Mouse (Mus musculus): ENCODE results near the gene Cldn7. TPM values are rescaled to one million over a fixed set of nuclear protein-coding genes. Genes with fewer than 3 reads are reported as not detected.

The Cldn7 gene
- polyA plus RNA-seq, 1 experiment from 2014 or later, result 0.33 TPM

DNA sequence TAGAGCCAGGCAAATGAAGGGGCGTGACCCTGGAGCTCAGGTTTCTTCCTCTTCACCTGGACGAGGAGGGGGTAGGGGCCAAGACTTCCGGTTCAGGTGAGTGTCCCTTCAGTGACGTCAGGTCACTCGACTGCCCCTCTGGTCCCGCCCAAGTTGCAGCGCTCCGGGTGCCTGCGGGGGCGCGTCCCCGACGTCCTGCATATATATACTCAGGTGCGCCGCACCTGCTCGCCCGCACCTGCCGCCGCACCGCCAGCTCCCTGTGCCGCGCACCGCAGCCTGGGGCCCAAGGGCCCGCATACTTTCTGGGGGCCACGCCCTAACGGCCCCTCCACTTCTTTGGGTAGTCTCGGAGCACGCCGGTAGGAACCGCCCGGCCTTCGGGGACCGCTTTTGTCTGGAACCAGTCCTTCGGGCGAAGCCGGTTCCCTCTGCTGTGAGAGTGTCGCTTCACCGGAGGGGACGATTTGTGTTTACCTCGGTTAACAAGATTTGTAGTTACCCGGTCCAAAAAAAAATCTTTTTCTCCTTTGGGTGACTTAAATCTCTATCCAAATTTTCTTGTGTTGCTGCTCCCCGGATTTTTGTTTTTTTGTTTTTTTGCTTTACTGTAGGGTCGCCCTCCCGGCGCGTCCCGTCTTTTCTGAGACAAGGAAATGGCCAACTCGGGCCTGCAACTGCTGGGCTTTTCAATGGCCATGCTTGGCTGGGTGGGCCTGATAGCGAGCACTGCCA, 859 bp downstream of the Cldn7 start:
- Histone ChIP-seq H3K9me3 (ENCODE audit: control insufficient read depth, low read length) (no peaks in the 10 kb centered on the region), H3K4me2 (ENCODE audit: low read length) (peak overlapping the region; percentile 11), H3K27ac (ENCODE audit: low read depth, low read length) (no peak overlapping the region), H3K4me3 (ENCODE audit: low read length) (peak overlapping the region; percentile 25; the same call in 1 of the 2 replicates), H3K4me1 (ENCODE audit: control insufficient read depth, insufficient read depth, low read depth, low read length) (peaks cover 8% of the 10 kb centered on the region), H3K36me3 (ENCODE audit: control insufficient read depth, insufficient read depth, low read length) (peaks cover 15% of the 10 kb centered on the region), H3K9ac (ENCODE audit: low read depth, low read length) (no peak overlapping the region), H3K27me3 (replicated peaks; ENCODE audit: control insufficient read depth, insufficient read depth, low read length) (peaks cover 46% of the 10 kb centered on the region)
- no peak for ATAC-seq
- 3% methylated on average over 49 of the region's 49 CpGs for WGBS

DNA sequence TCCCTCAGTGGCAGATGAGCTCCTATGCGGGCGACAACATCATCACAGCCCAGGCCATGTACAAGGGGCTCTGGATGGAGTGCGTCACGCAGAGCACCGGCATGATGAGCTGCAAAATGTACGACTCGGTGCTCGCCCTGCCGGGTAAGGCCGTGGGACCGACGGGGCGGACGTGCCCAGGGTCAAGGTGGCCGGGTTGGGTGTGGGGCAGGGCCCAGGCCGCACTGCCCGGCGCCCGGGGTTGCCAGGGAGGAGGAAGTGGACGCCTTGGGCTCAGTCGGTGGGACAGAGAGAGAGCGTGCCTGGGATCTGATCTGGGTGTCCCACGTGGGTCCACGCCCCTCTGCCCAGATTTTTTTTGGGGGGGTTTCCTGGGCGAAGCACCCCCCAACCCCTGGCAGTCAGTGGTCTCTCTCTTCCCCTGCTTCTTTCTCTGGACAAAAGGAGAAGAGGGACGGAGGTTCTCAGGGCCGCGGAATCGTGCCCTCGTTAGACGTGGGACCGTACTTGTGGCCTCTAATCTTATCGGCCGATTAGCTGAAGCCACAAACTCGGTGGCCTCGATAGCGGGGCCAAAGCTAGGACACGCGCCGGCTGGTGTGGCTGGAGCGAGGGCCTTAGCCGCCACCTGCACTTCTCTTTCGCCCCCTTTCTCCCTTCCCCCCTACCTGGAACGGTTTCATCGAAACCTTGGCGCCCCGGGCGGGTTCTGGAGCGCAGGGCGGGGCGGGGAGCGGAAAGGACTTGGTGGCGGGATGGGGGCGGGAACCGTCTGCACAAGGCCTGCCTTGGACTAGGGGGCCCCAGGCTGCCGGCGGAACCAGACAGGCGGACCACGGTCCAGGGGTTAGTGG, 1.7 kb downstream of the Cldn7 start:
- Histone ChIP-seq H3K9me3 (ENCODE audit: control insufficient read depth, low read length) (no peaks in the 10 kb centered on the region), H3K4me2 (ENCODE audit: low read length) (peak overlapping the region; percentile 49), H3K36me3 (ENCODE audit: control insufficient read depth, insufficient read depth, low read length) (peaks cover 17% of the 10 kb centered on the region), H3K4me3 (ENCODE audit: low read length) (peak overlapping the region; percentile 25), H3K27ac (ENCODE audit: low read depth, low read length) (no peak overlapping the region), H3K4me1 (ENCODE audit: control insufficient read depth, insufficient read depth, low read depth, low read length) (peaks cover 8% of the 10 kb centered on the region), H3K9ac (ENCODE audit: low read depth, low read length) (peak overlapping the region; percentile 42; the same call in 1 of the 2 replicates), H3K27me3 (replicated peaks; ENCODE audit: control insufficient read depth, insufficient read depth, low read length) (peaks cover 46% of the 10 kb centered on the region)
- 0 out of 2 replicates have a peak, but pooled peaks have one; percentile 20 for ATAC-seq
- 2% methylated on average over 57 of the region's 59 CpGs for WGBS

DNA sequence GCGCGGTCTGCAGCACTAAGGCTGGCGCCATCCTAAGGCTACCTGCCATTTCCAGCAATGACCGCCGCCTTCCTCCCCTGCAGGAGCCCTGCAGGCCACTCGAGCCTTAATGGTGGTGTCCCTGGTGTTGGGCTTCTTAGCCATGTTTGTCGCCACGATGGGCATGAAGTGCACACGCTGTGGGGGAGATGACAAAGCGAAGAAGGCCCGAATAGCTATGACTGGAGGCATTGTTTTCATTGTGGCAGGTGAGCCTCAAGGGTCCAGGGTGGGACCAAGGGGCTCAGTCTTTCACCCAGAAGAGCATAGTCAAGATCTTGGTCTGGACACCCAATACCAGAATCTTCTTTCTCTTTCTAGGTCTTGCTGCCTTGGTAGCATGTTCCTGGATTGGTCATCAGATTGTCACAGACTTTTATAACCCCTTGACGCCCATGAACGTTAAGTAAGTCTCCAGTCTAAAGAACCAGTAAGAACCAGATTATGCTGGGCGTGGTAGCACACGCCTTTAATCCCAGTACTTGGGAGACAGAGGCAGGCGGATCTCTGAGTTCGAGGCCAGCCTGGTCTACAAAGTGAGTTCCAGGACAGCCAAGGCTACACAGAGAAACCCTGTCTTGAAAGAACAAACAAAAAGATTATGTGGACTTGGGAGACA, 2.4 kb downstream of the Cldn7 start:
- peak overlapping the region; percentile 42; the same call in 1 of the 2 replicates for H3K9ac ChIP-seq (ENCODE audit: low read depth, low read length)

DNA sequence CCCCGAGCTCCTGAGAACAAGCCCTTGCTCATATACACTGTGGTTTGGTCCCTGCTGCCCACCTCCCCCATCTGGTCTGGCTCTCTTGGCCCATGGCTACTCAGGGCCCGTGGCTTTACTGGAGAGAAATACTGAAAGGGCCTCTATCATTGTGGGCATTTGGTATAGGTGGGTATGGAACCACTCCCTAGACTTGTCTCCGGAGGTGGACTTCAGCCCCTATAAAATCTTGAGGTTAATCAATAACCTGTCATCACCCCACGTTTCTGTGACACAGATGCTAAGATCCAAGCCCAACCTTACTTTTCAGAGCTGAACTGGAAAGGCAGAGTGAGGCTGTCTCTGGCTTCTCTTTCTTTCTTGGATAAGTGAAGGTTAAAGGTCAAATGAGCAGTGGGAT, 4.2 kb downstream of the Cldn7 start:
- H3K27me3 ChIP-seq (replicated peaks; ENCODE audit: control insufficient read depth, insufficient read depth, low read length), result peaks cover 36% of the 10 kb centered on the region
- WGBS, result 89% methylated on average over 4 of the region's 4 CpGs

More for the DNA sequence above, 2.4 kb downstream of the Cldn7 start:
- H3K4me1 ChIP-seq (ENCODE audit: control insufficient read depth, insufficient read depth, low read depth, low read length), result peaks cover 8% of the 10 kb centered on the region
- peak overlapping the region; percentile 49 for H3K4me2 ChIP-seq (ENCODE audit: low read length)
- peaks cover 46% of the 10 kb centered on the region for H3K27me3 ChIP-seq (replicated peaks; ENCODE audit: control insufficient read depth, insufficient read depth, low read length)
- peaks cover 20% of the 10 kb centered on the region for H3K36me3 ChIP-seq (ENCODE audit: control insufficient read depth, insufficient read depth, low read length)
- no peaks in the 10 kb centered on the region for H3K9me3 ChIP-seq (ENCODE audit: control insufficient read depth, low read length)
- no peak overlapping the region for H3K27ac ChIP-seq (ENCODE audit: low read depth, low read length)
- peak overlapping the region; percentile 25 for H3K4me3 ChIP-seq (ENCODE audit: low read length)
- 46% methylated on average over 17 of the region's 17 CpGs for WGBS
- no peak for ATAC-seq

DNA sequence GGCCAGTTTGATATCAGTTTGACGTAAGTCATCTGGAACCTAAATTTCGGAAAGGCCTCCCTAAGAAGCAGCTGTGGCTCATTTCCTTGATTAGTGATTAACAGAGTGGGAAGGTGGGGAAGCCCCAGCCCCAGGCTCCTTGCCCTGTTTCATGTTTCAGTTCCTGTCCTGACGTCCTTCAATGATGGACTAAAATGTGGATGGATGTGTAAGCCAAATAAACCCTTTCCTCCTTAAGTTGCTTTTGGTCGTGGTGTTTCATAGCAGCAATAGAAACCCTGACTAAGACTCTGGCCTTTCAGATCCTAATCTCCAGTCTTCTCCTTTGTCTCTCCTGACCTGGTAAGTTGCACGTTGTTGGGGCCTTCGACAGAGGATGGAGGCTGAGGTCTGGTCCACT, 5.6 kb downstream of the Cldn7 start:
- no peak for ATAC-seq
- Histone ChIP-seq H3K4me3 (ENCODE audit: low read length) (no peak overlapping the region), H3K27ac (ENCODE audit: low read depth, low read length) (no peak overlapping the region), H3K27me3 (replicated peaks; ENCODE audit: control insufficient read depth, insufficient read depth, low read length) (peaks cover 22% of the 10 kb centered on the region), H3K4me1 (ENCODE audit: control insufficient read depth, insufficient read depth, low read depth, low read length) (peaks cover 7% of the 10 kb centered on the region), H3K36me3 (ENCODE audit: control insufficient read depth, insufficient read depth, low read length) (peaks cover 25% of the 10 kb centered on the region), H3K9ac (ENCODE audit: low read depth, low read length) (no peak overlapping the region), H3K9me3 (ENCODE audit: control insufficient read depth, low read length) (no peaks in the 10 kb centered on the region), H3K4me2 (ENCODE audit: low read length) (no peak overlapping the region)
- WGBS, result 89% methylated on average over 6 of the region's 6 CpGs

More for the DNA sequence above, 4.2 kb downstream of the Cldn7 start:
- peaks cover 8% of the 10 kb centered on the region for H3K4me1 ChIP-seq (ENCODE audit: control insufficient read depth, insufficient read depth, low read depth, low read length)
- H3K9ac ChIP-seq (ENCODE audit: low read depth, low read length), result no peak overlapping the region
- no peak overlapping the region for H3K4me3 ChIP-seq (ENCODE audit: low read length)
- H3K27ac ChIP-seq (ENCODE audit: low read depth, low read length), result no peak overlapping the region
- no peak overlapping the region for H3K4me2 ChIP-seq (ENCODE audit: low read length)
- no peak for ATAC-seq
- peaks cover 20% of the 10 kb centered on the region for H3K36me3 ChIP-seq (ENCODE audit: control insufficient read depth, insufficient read depth, low read length)
- H3K9me3 ChIP-seq (ENCODE audit: control insufficient read depth, low read length), result no peaks in the 10 kb centered on the region

DNA sequence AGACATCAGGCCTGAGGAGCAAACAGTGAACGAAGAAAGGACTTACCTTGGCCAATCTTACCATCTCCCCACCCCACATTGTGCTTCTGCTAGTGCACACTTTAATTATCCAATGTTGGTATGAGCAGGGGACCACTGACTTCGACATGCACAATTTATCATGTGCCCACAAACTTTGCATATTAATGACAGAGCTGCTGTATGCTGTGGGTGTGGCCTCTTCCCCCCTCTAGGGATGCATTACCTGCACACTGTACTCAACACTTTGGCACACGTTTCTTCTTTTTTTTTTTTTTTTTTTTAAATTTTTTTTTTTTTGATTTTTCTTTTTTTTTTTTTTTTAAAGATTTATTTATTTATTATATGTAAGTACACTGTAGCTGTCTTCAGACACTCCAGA, 6.2 kb downstream of the Cldn7 start:
- no peak for ATAC-seq
- H3K9me3 ChIP-seq (ENCODE audit: control insufficient read depth, low read length), result no peaks in the 10 kb centered on the region
- H3K4me3 ChIP-seq (ENCODE audit: low read length), result no peak overlapping the region
- no peak overlapping the region for H3K27ac ChIP-seq (ENCODE audit: low read depth, low read length)
- no peak overlapping the region for H3K9ac ChIP-seq (ENCODE audit: low read depth, low read length)
- WGBS, result 87% methylated on average over 3 of the region's 3 CpGs
- H3K36me3 ChIP-seq (ENCODE audit: control insufficient read depth, insufficient read depth, low read length), result peaks cover 25% of the 10 kb centered on the region
- peaks cover 19% of the 10 kb centered on the region for H3K27me3 ChIP-seq (replicated peaks; ENCODE audit: control insufficient read depth, insufficient read depth, low read length)
- peaks cover 4% of the 10 kb centered on the region for H3K4me1 ChIP-seq (ENCODE audit: control insufficient read depth, insufficient read depth, low read depth, low read length)
- H3K4me2 ChIP-seq (ENCODE audit: low read length), result no peak overlapping the region

DNA sequence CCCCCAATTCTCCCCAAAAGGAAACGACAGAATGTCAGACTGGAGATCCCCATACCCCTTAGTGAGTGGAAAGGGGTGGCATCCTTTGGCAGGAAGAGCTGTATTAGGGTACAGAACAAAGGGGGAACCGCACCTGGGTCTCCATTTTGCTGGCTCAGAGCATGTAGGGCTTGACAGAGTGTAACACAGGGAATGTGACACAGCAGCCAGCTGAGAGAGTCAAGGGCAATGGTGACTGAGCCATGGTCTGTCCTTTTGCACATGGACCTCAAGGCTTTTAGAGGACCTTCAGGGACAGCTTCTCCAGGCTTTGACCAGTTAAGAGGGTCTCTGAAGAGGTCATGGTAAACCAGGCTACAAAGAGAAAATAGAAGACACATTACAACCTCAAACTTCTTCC, 10.3 kb downstream of the Cldn7 start:
- peaks cover 10% of the 10 kb centered on the region for H3K4me1 ChIP-seq (ENCODE audit: control insufficient read depth, insufficient read depth, low read depth, low read length)
- no peak overlapping the region for H3K4me3 ChIP-seq (ENCODE audit: low read length)
- H3K4me2 ChIP-seq (ENCODE audit: low read length), result no peak overlapping the region
- H3K9me3 ChIP-seq (ENCODE audit: control insufficient read depth, low read length), result no peaks in the 10 kb centered on the region
- no peak for ATAC-seq
- no peaks in the 10 kb centered on the region for H3K27me3 ChIP-seq (replicated peaks; ENCODE audit: control insufficient read depth, insufficient read depth, low read length)
- no peak overlapping the region for H3K9ac ChIP-seq (ENCODE audit: low read depth, low read length)
- H3K27ac ChIP-seq (ENCODE audit: low read depth, low read length), result no peak overlapping the region
- peaks cover 21% of the 10 kb centered on the region for H3K36me3 ChIP-seq (ENCODE audit: control insufficient read depth, insufficient read depth, low read length)
- 92% methylated on average over 2 of the region's 2 CpGs for WGBS

DNA sequence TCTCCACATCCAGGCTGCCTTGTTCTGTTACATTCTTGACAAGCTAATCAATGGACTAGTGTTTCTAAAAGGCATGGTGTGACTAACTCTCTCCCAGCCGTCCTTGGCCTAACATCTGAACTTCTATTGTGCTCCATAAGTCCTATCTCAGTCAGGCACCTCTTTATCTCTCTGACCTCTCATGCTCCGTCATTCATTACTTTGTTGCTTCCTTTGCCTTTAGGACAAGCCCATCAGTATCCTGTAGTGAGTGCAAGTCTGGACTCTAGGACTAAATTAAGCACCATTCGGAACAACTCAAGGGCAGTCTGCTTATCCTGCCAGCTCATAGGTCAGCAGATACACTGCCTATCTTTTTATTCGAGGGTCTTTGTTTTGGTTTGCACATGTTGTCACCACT, 11.7 kb downstream of the Cldn7 start:
- H3K27me3 ChIP-seq (replicated peaks; ENCODE audit: control insufficient read depth, insufficient read depth, low read length), result no peaks in the 10 kb centered on the region
- peaks cover 14% of the 10 kb centered on the region for H3K36me3 ChIP-seq (ENCODE audit: control insufficient read depth, insufficient read depth, low read length)
- H3K9me3 ChIP-seq (ENCODE audit: control insufficient read depth, low read length), result no peaks in the 10 kb centered on the region
- 89% methylated on average over 4 of the region's 4 CpGs for WGBS
- H3K9ac ChIP-seq (ENCODE audit: low read depth, low read length), result no peak overlapping the region
- ATAC-seq, result no peak
- no peak overlapping the region for H3K4me3 ChIP-seq (ENCODE audit: low read length)
- no peak overlapping the region for H3K27ac ChIP-seq (ENCODE audit: low read depth, low read length)
- H3K4me1 ChIP-seq (ENCODE audit: control insufficient read depth, insufficient read depth, low read depth, low read length), result peaks cover 10% of the 10 kb centered on the region
- no peak overlapping the region for H3K4me2 ChIP-seq (ENCODE audit: low read length)

DNA sequence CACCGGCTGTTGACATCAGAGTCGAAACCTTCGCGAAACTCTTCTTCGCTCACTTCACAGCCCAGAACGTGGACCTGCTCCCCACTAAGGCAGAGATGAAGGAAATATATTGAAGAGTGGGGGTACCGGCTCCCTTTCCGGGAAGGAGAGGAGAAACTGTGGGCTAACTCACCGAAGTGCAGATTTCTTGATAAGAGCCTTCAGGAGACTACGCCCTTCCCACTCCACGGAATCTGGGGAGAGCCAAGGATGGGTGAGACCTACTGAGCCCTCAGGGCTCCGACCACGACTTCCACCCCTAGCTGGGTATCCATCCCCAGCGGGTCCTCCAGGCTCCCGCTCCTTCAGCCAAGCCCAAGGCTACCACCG, 15.2 kb downstream of the Cldn7 start:
- Histone ChIP-seq H3K4me1 (ENCODE audit: control insufficient read depth, insufficient read depth, low read depth, low read length) (peaks cover 30% of the 10 kb centered on the region), H3K9ac (ENCODE audit: low read depth, low read length) (peak overlapping the region; percentile 82), H3K27me3 (replicated peaks; ENCODE audit: control insufficient read depth, insufficient read depth, low read length) (no peaks in the 10 kb centered on the region), H3K9me3 (ENCODE audit: control insufficient read depth, low read length) (no peaks in the 10 kb centered on the region), H3K27ac (ENCODE audit: low read depth, low read length) (peak overlapping the region; percentile 99), H3K4me2 (ENCODE audit: low read length) (peak overlapping the region; percentile 91), H3K4me3 (ENCODE audit: low read length) (peak overlapping the region; percentile 90), H3K36me3 (ENCODE audit: control insufficient read depth, insufficient read depth, low read length) (peaks cover 14% of the 10 kb centered on the region)
- 2% methylated on average over 16 of the region's 16 CpGs for WGBS
- peak; percentile 1; the same call in 1 of the 2 replicates for ATAC-seq

Measured in hindbrain, embryonic 16.5 days (tissue).